Mouse (Mus musculus) left cerebral cortex, postnatal 10 days (tissue): ENCODE data around the gene Sec14l4. TPM values are rescaled to one million over a fixed set of nuclear protein-coding genes. Genes with fewer than 3 reads are reported as not detected.
"Not testable (repeated sequence)": the region's sequence is repeated elsewhere in the genome, so short reads cannot be mapped to it uniquely, and the experiment has no call there.

Source experiments
- DNase-seq, 2 experiments: peaks; one replicate each; pipeline ENCODE4 v3.0.0; 2021 to 2022; ENCODE audit warnings: low spot score in 2 of 2, mixed read lengths in 1 of 2; ENCODE audit errors: extremely low spot score in 1 of 2
- intact Hi-C: fragments of 180-260 bp; cut with DNase I; formaldehyde crosslinking; loops from one replicate; pipeline ENCODE4 v1.15.1; 2025
- total RNA-seq, 2 experiments: library from RNA; stranded (reverse); gene quantifications; 2 replicates each; pipeline ENCODE4 v1.2.3; 2021

Sec14l4 gene
- under 1 TPM in 1 of 2 experiments, not detected in 1; 0.11 TPM for total RNA-seq

GRCm38 (mm10) chr11:4031126-4031941 lies at the start of gene Sec14l4:
Gene Sec14l4, plus strand, starts transcription at chr11:4031462.
- no peak for DNase-seq
- intact Hi-C loops, result no loop called here

- intact Hi-C loops, result no loop called here
- DNase-seq, result no peak
These were observed 49.7 kb upstream of the Sec14l4 start for GRCm38 (mm10) chr11:3981536-3981935.

- intact Hi-C loops, result no loop called here
- no peak for DNase-seq
These were observed 48.7 kb upstream of the Sec14l4 start for GRCm38 (mm10) chr11:3982275-3983209.

- peak in 1 of 2 experiments; percentile 51 for DNase-seq
- intact Hi-C loops, result no loop called here
These were observed 47.9 kb upstream of the Sec14l4 start, which contains the start of gene Gal3st1 for GRCm38 (mm10) chr11:3983291-3983862. Gene Gal3st1, plus strand, starts transcription at chr11:3983636.

GRCm38 (mm10) chr11:3983863-3984745 lies 47.2 kb upstream of the Sec14l4 start:
- intact Hi-C loops, result no loop called here
- DNase-seq, result no peak

GRCm38 (mm10) chr11:3989748-3990147 lies 41.5 kb upstream of the Sec14l4 start:
- intact Hi-C loops, result no loop called here

GRCm38 (mm10) chr11:3993132-3993531 lies 38.1 kb upstream of the Sec14l4 start:
- DNase-seq, result no peak
- intact Hi-C loops, result no loop called here

More at GRCm38 (mm10) chr11:3989748-3990147, 41.5 kb upstream of the Sec14l4 start:
- no peak for DNase-seq

GRCm38 (mm10) chr11:3993914-3994313 lies 37.3 kb upstream of the Sec14l4 start:
- intact Hi-C loops, result no loop called here
- DNase-seq, result no peak

- intact Hi-C loops, result no loop called here
- no peak for DNase-seq
These were observed 35.8 kb upstream of the Sec14l4 start for GRCm38 (mm10) chr11:3995511-3995910.

- intact Hi-C loops, result no loop called here
- no peak for DNase-seq
These were observed 34.4 kb upstream of the Sec14l4 start for GRCm38 (mm10) chr11:3996840-3997239.

GRCm38 (mm10) chr11:3997978-3998720 lies 33.1 kb upstream of the Sec14l4 start:
- DNase-seq, result no peak
- intact Hi-C loops, result no loop called here

GRCm38 (mm10) chr11:3999547-3999946 lies 31.7 kb upstream of the Sec14l4 start:
- no peak for DNase-seq
- intact Hi-C loops, result no loop called here

- intact Hi-C loops, result loop anchor here (2.0 kb wide), 1 partner anchor 81 kb away; no protein-coding TSS in a partner anchor
These were observed 29.7 kb upstream of the Sec14l4 start for GRCm38 (mm10) chr11:4001603-4002002.

GRCm38 (mm10) chr11:4005220-4005805 lies 25.9 kb upstream of the Sec14l4 start:
- DNase-seq, result no peak
- intact Hi-C loops, result no loop called here

More at GRCm38 (mm10) chr11:4001603-4002002, 29.7 kb upstream of the Sec14l4 start:
- peak; percentile 61 to 74 for DNase-seq

GRCm38 (mm10) chr11:4006462-4006861 lies 24.8 kb upstream of the Sec14l4 start:
- intact Hi-C loops, result no loop called here
- DNase-seq, result no peak

- no peak for DNase-seq
- intact Hi-C loops, result no loop called here
These were observed 18.6 kb upstream of the Sec14l4 start for GRCm38 (mm10) chr11:4012616-4013015.

- DNase-seq, intact Hi-C loops: not testable (repeated sequence)
These were observed 15.5 kb upstream of the Sec14l4 start for GRCm38 (mm10) chr11:4015796-4016195.
